Mouse (Mus musculus): Measurements from ENCODE around the gene Prkca.

GRCm38 (mm10) chr11:108250146-108250635, 93.5 kb downstream of the Prkca start:
- TF ChIP-seq ZKSCAN1 (IDR thresholded peaks at IDR 0.05; ENCODE audit: low read depth, low read length) (no peak), POLR2A (IDR thresholded peaks at IDR 0.05; ENCODE audit: control insufficient read depth in 1 of 2, insufficient read depth in 1 of 2, low read depth in 1 of 2, low read length in 2 of 2, poor library complexity in 1 of 2) (no peak), CTCF (IDR thresholded peaks at IDR 0.05 in 2 of 3, conservative IDR thresholded peaks at IDR 0.05 in 1 of 3; ENCODE audit: control insufficient read depth in 1 of 3, insufficient read depth in 1 of 3, low read depth in 2 of 3, low read length in 3 of 3, poor library complexity in 1 of 3, severe bottlenecking in 1 of 3) (no peak), ETS1 (IDR thresholded peaks at IDR 0.05; ENCODE audit: low read depth, low read length) (no peak), SMC3 (IDR thresholded peaks at IDR 0.05; ENCODE audit: low read depth, low read length) (no peak), ZC3H11A (IDR thresholded peaks at IDR 0.05; ENCODE audit: low read depth, low read length) (no peak), CHD1 (IDR thresholded peaks at IDR 0.05; ENCODE audit: low read depth, low read length) (no peak), TAL1 (IDR thresholded peaks at IDR 0.05; ENCODE audit: low read length) (no peak), USF1 (IDR thresholded peaks at IDR 0.05; ENCODE audit: low read depth, low read length) (no peak), ELF1 (IDR thresholded peaks at IDR 0.05; ENCODE audit: low read depth, low read length) (no peak), POLR2AphosphoS2 (IDR thresholded peaks at IDR 0.05; ENCODE audit: low read length) (no peak)

Data from MEL (cell line).